Mouse (Mus musculus) left cerebral cortex, adult 2 months (tissue): ENCODE measurements around the gene Adcyap1. TPM values are rescaled to one million over a fixed set of nuclear protein-coding genes. Genes with fewer than 3 reads are reported as not detected.

ENCODE experiments used
- DNase-seq, 2 experiments: peaks; one replicate each; pipeline ENCODE4 v3.0.0; 2021 to 2022; ENCODE audit warnings: low spot score in 2 of 2, mixed read lengths in 1 of 2; ENCODE audit errors: extremely low spot score in 1 of 2
- H3K27ac ChIP-seq: fragments of 200-600 bp; 2 replicates; pipeline ENCODE4 v1.8.1; 2022
- H3K4me3 ChIP-seq: fragments of 200-600 bp; 2 replicates; pipeline ENCODE4 v1.8.1; 2022
- CTCF ChIP-seq: fragments of 200-600 bp; IDR thresholded peaks from 2 replicates; pipeline ENCODE4 v1.8.1; 2022; ENCODE audit warnings: antibody characterized with exemption, mild to moderate bottlenecking, moderate library complexity
- intact Hi-C: fragments of 180-260 bp; cut with DNase I; formaldehyde crosslinking; loops from one replicate; pipeline ENCODE4 v1.15.1; 2025
- total RNA-seq, 2 experiments: library from RNA; stranded (reverse); gene quantifications; 2 replicates each; pipeline ENCODE4 v1.2.3; 2021

Gene Adcyap1
- total RNA-seq, 2 experiments from 2014 or later: 38.6 to 48.9 TPM

DNA sequence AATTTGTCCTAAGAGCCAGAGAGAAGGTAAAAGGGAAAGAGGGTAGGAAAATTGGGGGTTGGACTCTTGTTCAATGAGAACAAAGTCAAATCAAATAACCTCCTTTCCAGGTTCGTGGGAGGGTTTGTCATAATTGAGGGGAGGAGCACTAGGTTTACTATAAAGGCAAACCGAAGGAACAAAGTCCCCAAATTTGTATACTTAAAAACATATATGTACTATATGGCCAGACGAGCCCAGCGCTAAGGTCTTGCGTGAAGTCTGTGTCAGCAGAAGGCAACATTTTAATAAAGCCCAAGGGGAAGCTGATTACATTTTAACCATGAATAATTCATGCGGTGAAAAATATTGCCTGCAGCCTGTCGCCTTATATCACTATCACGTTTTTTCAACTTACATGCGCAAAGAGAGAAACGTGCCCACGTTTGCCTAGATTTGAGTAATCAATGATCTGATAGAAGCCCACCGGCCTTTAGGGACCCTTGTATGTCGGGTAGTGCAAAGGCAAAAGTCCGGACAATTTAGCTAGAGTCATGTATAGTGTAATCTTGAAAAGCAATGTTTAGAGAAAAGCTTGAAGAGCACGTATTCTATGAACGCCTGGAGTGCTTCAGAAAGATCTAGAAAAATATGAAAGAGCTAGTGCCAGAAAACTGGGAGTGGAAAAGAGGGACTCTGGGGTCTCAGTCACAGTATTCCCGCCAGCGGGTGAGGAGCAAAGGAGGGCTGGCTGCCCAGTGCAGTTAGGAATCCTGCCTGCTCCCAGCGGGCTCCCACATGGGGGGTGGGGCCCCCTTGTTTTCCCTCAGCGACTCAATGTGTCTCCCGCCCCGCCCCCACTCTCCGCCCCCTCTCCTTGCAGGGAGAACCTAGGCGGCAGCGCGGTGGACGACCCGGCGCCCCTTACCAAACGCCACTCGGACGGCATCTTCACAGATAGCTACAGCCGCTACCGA lies 4.5 kb downstream of the Adcyap1 start:
- H3K4me3 ChIP-seq: peak overlapping the region; percentile 47
- intact Hi-C loops: loop anchor here (5.0 to 10.0 kb wide), 5 partner anchors 261 to 1629 kb away; no protein-coding TSS in a partner anchor
- H3K27ac ChIP-seq: peak overlapping the region; percentile 53
- DNase-seq: peak; percentile 15 to 40
- TF ChIP-seq CTCF: no peak

DNA sequence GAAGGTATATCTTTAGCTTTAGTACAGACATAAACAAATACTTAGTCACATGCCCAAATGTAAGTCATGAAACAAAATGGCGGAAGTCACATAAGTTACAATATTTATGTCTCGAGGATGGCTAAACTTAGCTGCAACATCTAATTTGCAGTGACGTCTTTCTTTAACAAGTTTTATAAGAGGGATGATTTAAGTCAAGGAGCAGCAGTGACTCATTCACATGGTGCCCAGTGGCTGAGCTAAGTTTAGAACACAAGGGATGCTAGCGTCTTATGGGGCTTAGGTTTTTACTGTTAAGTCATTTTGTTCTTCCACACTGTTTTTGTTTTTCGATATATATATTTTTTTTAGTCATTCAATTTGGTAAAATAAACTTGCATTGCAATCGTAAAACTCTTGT lies 19.0 kb downstream of the Adcyap1 start:
- H3K4me3 ChIP-seq: no peak overlapping the region
- H3K27ac ChIP-seq: peak overlapping the region; percentile 11; the same call in 1 of the 2 replicates
- no peak for DNase-seq
- intact Hi-C loops: no loop called here
- TF ChIP-seq CTCF: no peak

DNA sequence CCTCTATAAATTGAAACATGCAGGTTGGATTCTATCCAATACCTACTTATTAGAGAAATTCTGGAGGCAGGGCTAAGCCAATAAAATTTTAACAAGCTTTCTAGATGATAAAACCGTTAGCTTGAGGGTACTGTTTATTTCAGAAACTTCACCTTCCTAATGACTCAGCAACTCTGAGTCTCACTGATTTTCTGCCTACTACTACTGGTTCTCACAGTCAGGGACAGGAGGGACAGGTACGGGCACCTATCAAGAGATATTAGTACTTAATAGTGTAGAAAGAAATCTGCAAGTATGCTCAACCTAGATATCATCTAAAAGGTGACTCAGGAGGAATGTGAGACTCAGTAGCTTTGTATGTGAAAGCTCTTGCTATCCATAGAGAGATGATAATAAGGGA lies 19.8 kb downstream of the Adcyap1 start:
- TF ChIP-seq CTCF: no peak
- intact Hi-C loops: no loop called here
- Histone ChIP-seq H3K4me3 (no peak overlapping the region), H3K27ac (no peak overlapping the region)
- DNase-seq: no peak

DNA sequence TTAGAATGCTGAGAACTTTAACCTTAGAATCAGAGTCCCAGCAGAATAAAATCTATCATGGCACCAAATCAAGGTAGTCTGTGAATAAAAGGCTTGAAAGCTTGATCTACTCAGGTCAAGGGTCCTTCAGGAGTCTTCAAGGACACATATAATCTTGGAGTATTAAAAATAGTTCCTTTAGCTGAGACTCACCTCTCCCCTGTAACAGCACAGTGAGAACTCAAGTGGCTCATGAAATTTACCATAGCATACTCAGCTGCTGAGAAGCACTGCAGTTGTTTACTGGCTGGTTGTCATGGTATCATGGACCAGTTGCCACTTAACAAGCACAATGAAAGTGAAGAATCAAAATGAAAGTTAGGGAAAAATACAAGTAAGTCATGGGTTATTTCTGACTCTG lies 38.5 kb downstream of the Adcyap1 start:
- Histone ChIP-seq H3K4me3 (no peak overlapping the region), H3K27ac (no peak overlapping the region)
- no peak for TF ChIP-seq CTCF
- intact Hi-C loops: no loop called here
- no peak for DNase-seq
